Mouse (Mus musculus) lung, adult 2 months (tissue): ENCODE measurements around the gene Hmgcl.
A peak's percentile ranks its signal among the peaks of the same experiment; 100 is the strongest.

Experiments used
- CTCF ChIP-seq: fragments of 200-500 bp; IDR thresholded peaks from 2 replicates; pipeline ENCODE4 v1.5.1; 2011; ENCODE audit warnings: mild to moderate bottlenecking, low read length, control low read depth; ENCODE audit not compliant: insufficient read depth
- POLR2A ChIP-seq: fragments of 200-500 bp; IDR thresholded peaks from 2 replicates; pipeline ENCODE4 v1.6.1; 2011; ENCODE audit warnings: low read depth, mild to moderate bottlenecking, control low read depth, low read length, borderline replicate concordance; ENCODE audit errors: extremely low read depth

DNA sequence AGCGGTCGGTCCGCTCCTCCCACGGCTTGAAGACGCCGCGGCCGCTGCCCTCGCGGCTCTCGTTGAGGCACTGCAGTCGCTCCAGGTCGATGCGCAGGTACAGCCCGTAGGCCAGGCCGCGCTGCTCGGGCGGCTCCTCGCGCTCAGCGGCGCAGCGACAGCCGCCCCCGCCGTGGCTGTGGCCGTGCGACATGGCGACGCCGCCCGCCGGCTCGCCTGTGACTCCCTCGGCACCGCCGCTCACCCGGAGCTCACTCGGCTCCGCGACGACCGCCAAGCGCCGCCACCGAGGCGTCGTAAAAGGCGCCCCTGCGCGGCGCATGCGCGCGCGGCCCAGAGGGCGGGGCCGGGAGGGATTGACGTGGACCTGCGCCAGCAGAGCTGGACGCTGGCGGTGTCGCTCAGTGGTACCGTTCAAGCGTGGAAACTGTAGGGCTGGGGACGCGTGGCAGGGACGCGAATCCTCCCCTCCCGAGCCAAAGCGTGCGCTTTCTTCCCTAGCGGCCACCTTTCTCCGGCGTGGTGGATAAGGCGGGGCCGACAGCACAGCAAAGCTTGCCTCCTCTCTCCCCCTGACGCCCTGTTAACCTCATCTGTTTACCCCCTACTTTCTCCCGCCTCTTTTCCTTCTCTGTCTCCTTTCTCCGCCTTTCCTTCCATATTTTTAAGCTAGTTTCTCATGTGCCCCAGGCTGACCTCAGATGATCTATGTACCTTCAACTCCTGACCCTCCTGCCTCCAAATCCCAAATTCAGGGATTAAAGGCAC is 40.9 kb downstream of the Hmgcl start, which contains the start of gene Pithd1:
- TF ChIP-seq CTCF (no peak), POLR2A (peak; percentile 94)
